Mouse (Mus musculus): Measurements from ENCODE around the gene Pcbp2. TPM values are rescaled to one million over a fixed set of nuclear protein-coding genes. Genes with fewer than 3 reads are reported as not detected.

Gene Pcbp2
- total RNA-seq, 2 experiments from 2014 or later, result 449 to 472 TPM

Other genes with a start within 250 kb of the Pcbp2 start
- 1 to 10 TPM; 2.0 to 2.3 TPM for gene Itgb7, start 238.6 kb upstream of the Pcbp2 start, total RNA-seq (2021)
- gene Rarg, start 213.0 kb upstream of the Pcbp2 start, total RNA-seq (2021), result 10 to 100 TPM; 13.1 to 13.6 TPM
- gene Gm9918, start 200.0 kb upstream of the Pcbp2 start, total RNA-seq (2021), result not detected
- gene Mfsd5, start 191.1 kb upstream of the Pcbp2 start, total RNA-seq (2021), result 10 to 100 TPM; 39.0 to 39.6 TPM
- 1 to 10 TPM; 2.9 to 3.5 TPM for gene Espl1, start 174.3 kb upstream of the Pcbp2 start, total RNA-seq (2021)
- 100 to 1,000 TPM; 386 to 396 TPM for gene Pfdn5, start 144.4 kb upstream of the Pcbp2 start, total RNA-seq (2021)
- gene Myg1, start 138.8 kb upstream of the Pcbp2 start, total RNA-seq (2021), result 10 to 100 TPM; 63.0 to 66.1 TPM
- 10 to 100 TPM; 19.6 to 23.1 TPM for gene Aaas, start 119.8 kb upstream of the Pcbp2 start, total RNA-seq (2021)
- gene Sp7, start 103.4 kb upstream of the Pcbp2 start, total RNA-seq (2021), result under 1 TPM; 0.86 to 0.99 TPM
- gene Sp1, start 64.4 kb upstream of the Pcbp2 start, total RNA-seq (2021), result 10 to 100 TPM; 22.5 to 24.2 TPM
- gene Amhr2, start 25.2 kb upstream of the Pcbp2 start, total RNA-seq (2021), result under 1 TPM; 0.80 to 0.91 TPM
- 10 to 100 TPM; 32.2 to 36.9 TPM for gene Prr13, start 11.5 kb upstream of the Pcbp2 start, total RNA-seq (2021)
- gene Gm10337, start 33.2 kb downstream of the Pcbp2 start, total RNA-seq (2021), result not detected
- 100 to 1,000 TPM in 1 of 2 experiments, 10 to 100 TPM in 1; 94.0 to 102 TPM for gene Map3k12, start 46.5 kb downstream of the Pcbp2 start, total RNA-seq (2021)
- gene Tarbp2, start 47.7 kb downstream of the Pcbp2 start, total RNA-seq (2021), result 10 to 100 TPM; 32.8 to 40.4 TPM
- 1 to 10 TPM; 2.1 to 3.0 TPM for gene Npff, start 54.4 kb downstream of the Pcbp2 start, total RNA-seq (2021)
- 1 to 10 TPM; 1.5 to 3.6 TPM for gene Gm28047, start 154.5 kb downstream of the Pcbp2 start, total RNA-seq (2021)
- gene Atf7, start 154.9 kb downstream of the Pcbp2 start, total RNA-seq (2021), result 10 to 100 TPM; 34.2 to 50.8 TPM
- gene Atp5g2, start 201.8 kb downstream of the Pcbp2 start, total RNA-seq (2021), result 10 to 100 TPM; 11.4 to 13.4 TPM